Mouse (Mus musculus): ENCODE results near the gene Slc25a25. TPM values are rescaled to one million over a fixed set of nuclear protein-coding genes. Genes with fewer than 3 reads are reported as not detected.

The Slc25a25 gene
- polyA plus RNA-seq (2015; fragmentation: Nextera tagmentation; extraction: Ambion mirVana) = 15.0 and 16.9 TPM in 2 replicates

DNA sequence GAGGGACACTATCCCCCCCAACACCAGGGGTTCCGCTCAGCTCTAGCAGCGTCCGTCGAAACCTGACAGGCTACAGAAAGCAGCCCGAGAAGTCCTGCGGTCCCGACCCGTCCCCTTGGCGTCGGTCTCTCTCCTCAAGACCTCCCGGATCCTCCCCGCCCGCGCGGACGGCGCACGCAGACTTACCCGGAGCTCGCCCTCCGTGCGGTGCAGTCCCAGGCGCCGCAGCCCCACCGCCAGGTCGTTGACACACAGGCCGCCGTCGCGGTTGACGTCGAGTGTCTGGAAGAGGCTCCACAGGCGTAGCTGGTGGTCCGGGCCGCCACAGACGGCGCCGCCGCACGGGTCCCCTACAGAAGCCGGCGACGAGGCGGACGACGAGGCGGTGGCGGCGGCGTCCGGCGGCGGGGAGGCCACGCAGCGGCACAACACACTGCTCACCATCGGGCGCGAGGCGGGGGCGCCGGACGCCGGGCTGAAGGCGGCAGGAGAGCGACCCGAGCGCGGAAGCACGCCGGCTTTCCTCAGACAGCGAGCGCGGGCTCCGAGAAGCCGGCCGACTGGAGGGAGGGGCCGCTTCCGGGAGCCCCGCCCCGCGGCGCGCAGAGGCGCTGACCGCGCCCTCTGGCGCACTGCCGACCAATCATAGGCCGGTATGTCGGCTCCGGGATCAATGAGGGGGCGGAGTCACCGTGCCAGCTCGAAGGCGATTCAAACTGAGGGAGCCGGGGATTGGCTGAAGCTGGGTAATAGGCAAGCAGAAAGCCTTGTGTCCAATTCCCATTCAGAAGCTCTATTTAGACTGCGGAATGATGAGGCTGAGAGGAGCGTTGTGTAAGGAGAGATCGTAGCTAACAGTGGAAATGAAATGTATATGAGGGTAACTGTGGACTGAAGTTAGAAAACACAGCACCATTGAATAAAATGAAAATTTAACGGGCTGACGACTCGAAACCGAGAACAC is at the start of gene Slc25a25:
TSS of gene Slc25a25 (minus strand) at position 565 of the 964 bp plus-strand sequence.
- Histone ChIP-seq H3K4me1 (replicated peaks; ENCODE audit: insufficient read depth, low read length) (peaks cover 12% of the 10 kb centered on the region), H3K27ac (peak within 1 kb of the TSS; percentile 83), H3K36me3 (ENCODE audit: insufficient read depth, low read length) (0 out of 2 replicates have a peak, but pooled peaks cover 3% of the 10 kb centered on the region), H3K9me3 (replicated peaks; ENCODE audit: low read length) (no peaks in the 10 kb centered on the region), H3K4me2 (ENCODE audit: low read length) (peak within 1 kb of the TSS; percentile 86), H3K4me3 (replicated peaks; ENCODE audit: low read depth, low read length) (peak within 1 kb of the TSS; percentile 56), H3K27me3 (ENCODE audit: insufficient read depth, low read length) (no peaks in the 10 kb centered on the region), H3K9ac (ENCODE audit: low read depth, low read length) (peak within 1 kb of the TSS; percentile 84)
- TF ChIP-seq CTCF (IDR thresholded peaks at IDR 0.05; ENCODE audit: low read depth) = no peak
- ATAC-seq (replicated peaks; ENCODE audit: low FRiP score, low read depth) (peak; percentile 87), DNase-seq (ENCODE audit: low spot score) (peak; percentile 99)
- WGBS = under 1% methylated on average over 102 of the region's 103 CpGs

DNA sequence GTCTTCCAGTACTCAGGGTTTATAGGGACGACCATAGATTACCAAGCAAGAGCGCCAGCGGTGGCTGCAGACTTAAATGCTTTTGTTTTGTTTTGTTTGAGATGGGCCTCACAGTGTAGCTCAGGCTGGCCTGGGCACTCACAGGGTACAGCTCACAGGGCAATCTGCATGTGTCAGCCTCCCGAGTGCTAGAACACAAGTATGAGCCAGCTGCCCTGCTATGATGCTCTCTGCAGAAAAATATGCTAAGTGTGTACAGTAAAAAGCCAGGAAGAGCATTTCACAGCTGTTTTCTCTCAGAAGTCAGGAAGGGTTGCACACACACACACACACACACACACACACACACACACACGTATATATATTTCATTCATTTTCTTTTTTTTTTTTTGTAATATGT is 49.2 kb upstream of the Slc25a25 start:
- H3K36me3 ChIP-seq (ENCODE audit: insufficient read depth, low read length) = no peaks in the 10 kb centered on the region
- H3K4me1 ChIP-seq (replicated peaks; ENCODE audit: insufficient read depth, low read length) = 0 out of 2 replicates have a peak, but pooled peaks cover 8% of the 10 kb centered on the region
- 58% methylated on average over 5 of the region's 5 CpGs for WGBS
- no peak for TF ChIP-seq CTCF (IDR thresholded peaks at IDR 0.05; ENCODE audit: low read depth)
- ATAC-seq (replicated peaks; ENCODE audit: low FRiP score, low read depth) (no peak), DNase-seq (ENCODE audit: low spot score) (no peak)
- no peaks in the 10 kb centered on the region for H3K27me3 ChIP-seq (ENCODE audit: insufficient read depth, low read length)
- H3K4me3 ChIP-seq (replicated peaks; ENCODE audit: low read depth, low read length) = no peak overlapping the region
- H3K9ac ChIP-seq (ENCODE audit: low read depth, low read length) = no peak overlapping the region
- H3K4me2 ChIP-seq (ENCODE audit: low read length) = no peak overlapping the region
- H3K9me3 ChIP-seq (replicated peaks; ENCODE audit: low read length) = no peaks in the 10 kb centered on the region
- no peak overlapping the region for H3K27ac ChIP-seq

GRCm38 (mm10) chr2:32499365-32499764 is 48.1 kb upstream of the Slc25a25 start:
- 76% methylated on average over 4 of the region's 4 CpGs for WGBS
- Histone ChIP-seq H3K4me3 (replicated peaks; ENCODE audit: low read depth, low read length) (no peak overlapping the region), H3K9ac (ENCODE audit: low read depth, low read length) (no peak overlapping the region), H3K27ac (no peak overlapping the region; the same call in 1 of the 2 replicates), H3K4me1 (replicated peaks; ENCODE audit: insufficient read depth, low read length) (0 out of 2 replicates have a peak, but pooled peaks cover 8% of the 10 kb centered on the region), H3K9me3 (replicated peaks; ENCODE audit: low read length) (no peaks in the 10 kb centered on the region), H3K27me3 (ENCODE audit: insufficient read depth, low read length) (no peaks in the 10 kb centered on the region), H3K4me2 (ENCODE audit: low read length) (no peak overlapping the region), H3K36me3 (ENCODE audit: insufficient read depth, low read length) (no peaks in the 10 kb centered on the region)
- DNase-seq (ENCODE audit: low spot score) = peak; percentile 25
- ATAC-seq (replicated peaks; ENCODE audit: low FRiP score, low read depth) = no peak
- no peak for TF ChIP-seq CTCF (IDR thresholded peaks at IDR 0.05; ENCODE audit: low read depth)

GRCm38 (mm10) chr2:32496190-32496589 is 44.9 kb upstream of the Slc25a25 start:
- Histone ChIP-seq H3K27me3 (ENCODE audit: insufficient read depth, low read length) (no peaks in the 10 kb centered on the region), H3K36me3 (ENCODE audit: insufficient read depth, low read length) (no peaks in the 10 kb centered on the region), H3K4me1 (replicated peaks; ENCODE audit: insufficient read depth, low read length) (no peaks in the 10 kb centered on the region), H3K27ac (no peak overlapping the region), H3K4me2 (ENCODE audit: low read length) (no peak overlapping the region), H3K9me3 (replicated peaks; ENCODE audit: low read length) (no peaks in the 10 kb centered on the region), H3K9ac (ENCODE audit: low read depth, low read length) (no peak overlapping the region), H3K4me3 (replicated peaks; ENCODE audit: low read depth, low read length) (no peak overlapping the region)
- WGBS = 54% methylated on average over 5 of the region's 5 CpGs
- ATAC-seq (replicated peaks; ENCODE audit: low FRiP score, low read depth) (no peak), DNase-seq (ENCODE audit: low spot score) (no peak)
- no peak for TF ChIP-seq CTCF (IDR thresholded peaks at IDR 0.05; ENCODE audit: low read depth)

DNA sequence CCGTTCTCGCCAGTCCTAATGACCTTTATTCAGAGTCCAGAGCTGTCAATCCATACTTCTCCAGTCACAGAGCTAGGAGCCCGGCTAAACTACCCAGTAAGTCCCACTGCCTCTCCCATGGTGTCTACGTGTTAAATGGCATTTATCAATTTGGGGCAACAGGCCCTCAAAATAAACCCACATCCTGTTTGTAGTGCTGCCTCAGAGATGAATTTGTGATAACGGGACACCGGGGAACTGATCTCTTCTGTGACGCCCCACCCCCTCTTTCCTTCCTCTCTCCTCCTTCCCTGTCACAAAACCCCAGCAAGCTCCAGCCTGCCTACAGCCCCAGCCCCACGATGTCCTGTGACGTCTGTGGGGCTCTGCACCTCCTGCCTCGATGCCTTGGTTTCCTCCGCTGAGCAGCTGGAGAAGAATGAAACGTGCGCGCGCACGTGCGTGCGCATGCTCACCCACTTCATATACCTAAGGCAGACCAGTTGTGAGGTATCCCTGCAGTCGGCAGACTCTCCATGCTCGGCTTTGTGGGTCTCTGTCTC is 44.0 kb upstream of the Slc25a25 start:
- Histone ChIP-seq H3K36me3 (ENCODE audit: insufficient read depth, low read length) (no peaks in the 10 kb centered on the region), H3K4me1 (replicated peaks; ENCODE audit: insufficient read depth, low read length) (no peaks in the 10 kb centered on the region), H3K27ac (no peak overlapping the region), H3K27me3 (ENCODE audit: insufficient read depth, low read length) (no peaks in the 10 kb centered on the region), H3K9ac (ENCODE audit: low read depth, low read length) (no peak overlapping the region), H3K4me3 (replicated peaks; ENCODE audit: low read depth, low read length) (no peak overlapping the region), H3K4me2 (ENCODE audit: low read length) (no peak overlapping the region), H3K9me3 (replicated peaks; ENCODE audit: low read length) (no peaks in the 10 kb centered on the region)
- TF ChIP-seq CTCF (IDR thresholded peaks at IDR 0.05; ENCODE audit: low read depth) = no peak
- DNase-seq (ENCODE audit: low spot score) (peak; percentile 35), ATAC-seq (replicated peaks; ENCODE audit: low FRiP score, low read depth) (no peak)
- WGBS = 57% methylated on average over 20 of the region's 20 CpGs

DNA sequence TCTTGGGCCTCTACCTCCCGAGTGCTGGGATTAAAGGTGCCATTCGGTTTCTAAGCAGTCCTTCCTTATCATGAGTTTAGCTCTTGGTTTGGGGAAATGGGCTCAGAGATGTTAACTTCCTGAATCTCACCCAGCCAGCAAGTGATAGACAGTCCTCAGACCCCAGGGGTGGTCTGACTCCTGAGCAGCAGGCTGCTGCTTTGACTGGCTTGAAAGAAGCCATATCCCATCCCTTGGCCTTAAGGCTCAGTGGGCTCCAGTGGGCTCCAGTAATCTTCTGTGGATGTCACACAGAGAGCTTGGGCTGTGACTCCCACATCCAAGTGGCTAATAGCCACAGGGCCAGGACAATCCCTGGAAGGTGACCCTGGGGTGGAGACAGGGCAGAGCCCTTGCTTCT is 43.3 kb upstream of the Slc25a25 start:
- H3K4me3 ChIP-seq (replicated peaks; ENCODE audit: low read depth, low read length) = no peak overlapping the region
- H3K27me3 ChIP-seq (ENCODE audit: insufficient read depth, low read length) = no peaks in the 10 kb centered on the region
- ATAC-seq (replicated peaks; ENCODE audit: low FRiP score, low read depth) = no peak
- H3K27ac ChIP-seq = 0 out of 2 replicates have a peak overlapping the region, but pooled peaks have one; percentile 2
- H3K4me2 ChIP-seq (ENCODE audit: low read length) = no peak overlapping the region
- no peaks in the 10 kb centered on the region for H3K4me1 ChIP-seq (replicated peaks; ENCODE audit: insufficient read depth, low read length)
- DNase-seq (ENCODE audit: low spot score) = no peak
- WGBS = 81% methylated on average over 2 of the region's 2 CpGs
- no peak overlapping the region for H3K9ac ChIP-seq (ENCODE audit: low read depth, low read length)
- no peaks in the 10 kb centered on the region for H3K36me3 ChIP-seq (ENCODE audit: insufficient read depth, low read length)
- no peak for TF ChIP-seq CTCF (IDR thresholded peaks at IDR 0.05; ENCODE audit: low read depth)
- H3K9me3 ChIP-seq (replicated peaks; ENCODE audit: low read length) = no peaks in the 10 kb centered on the region
